Mouse (Mus musculus): ENCODE measurements around the gene Bag5. TPM values are rescaled to one million over a fixed set of nuclear protein-coding genes. Genes with fewer than 3 reads are reported as not detected.
A peak's percentile ranks its signal among the peaks of the same experiment; 100 is the strongest.

The Bag5 gene
- polyA plus RNA-seq, 1 experiment from 2014 or later = 49.7 TPM

GRCm38 (mm10) chr12:111687350-111688068, 25.5 kb downstream of the Bag5 start:
- H3K9me3 ChIP-seq (ENCODE audit: control insufficient read depth, low read length) = no peaks in the 10 kb centered on the region
- no peaks in the 10 kb centered on the region for H3K27me3 ChIP-seq (ENCODE audit: control insufficient read depth, insufficient read depth, low read length)
- no peak overlapping the region for H3K4me3 ChIP-seq (ENCODE audit: low read length)
- no peak overlapping the region for H3K4me2 ChIP-seq (replicated peaks; ENCODE audit: low read depth, low read length)
- peaks cover 2% of the 10 kb centered on the region; the same call in 1 of the 2 replicates for H3K36me3 ChIP-seq (ENCODE audit: control insufficient read depth, insufficient read depth, low read length)
- no peak overlapping the region for H3K27ac ChIP-seq (ENCODE audit: low read depth, low read length)
- ATAC-seq (ENCODE audit: low FRiP score, low TSS enrichment) = 0 out of 2 replicates have a peak, but pooled peaks have one; percentile 21
- H3K4me1 ChIP-seq (ENCODE audit: control insufficient read depth, insufficient read depth, low read length) = peaks cover 11% of the 10 kb centered on the region
- 31% methylated on average over 14 of the region's 14 CpGs for WGBS
- no peak overlapping the region for H3K9ac ChIP-seq (ENCODE audit: low read depth, low read length)

GRCm38 (mm10) chr12:111686390-111686789, 26.7 kb downstream of the Bag5 start:
- no peak overlapping the region for H3K27ac ChIP-seq (ENCODE audit: low read depth, low read length)
- H3K9me3 ChIP-seq (ENCODE audit: control insufficient read depth, low read length) = no peaks in the 10 kb centered on the region
- no peaks in the 10 kb centered on the region for H3K27me3 ChIP-seq (ENCODE audit: control insufficient read depth, insufficient read depth, low read length)
- peaks cover 11% of the 10 kb centered on the region for H3K4me1 ChIP-seq (ENCODE audit: control insufficient read depth, insufficient read depth, low read length)
- ATAC-seq (ENCODE audit: low FRiP score, low TSS enrichment) = no peak
- no peak overlapping the region for H3K4me2 ChIP-seq (replicated peaks; ENCODE audit: low read depth, low read length)
- 68% methylated on average over 4 of the region's 4 CpGs for WGBS
- peaks cover 5% of the 10 kb centered on the region; the same call in 1 of the 2 replicates for H3K36me3 ChIP-seq (ENCODE audit: control insufficient read depth, insufficient read depth, low read length)
- H3K9ac ChIP-seq (ENCODE audit: low read depth, low read length) = no peak overlapping the region
- H3K4me3 ChIP-seq (ENCODE audit: low read length) = no peak overlapping the region

GRCm38 (mm10) chr12:111682806-111683205, 30.3 kb downstream of the Bag5 start:
- H3K27ac ChIP-seq (ENCODE audit: low read depth, low read length) = no peak overlapping the region
- H3K36me3 ChIP-seq (ENCODE audit: control insufficient read depth, insufficient read depth, low read length) = peaks cover 16% of the 10 kb centered on the region
- peaks cover 13% of the 10 kb centered on the region for H3K4me1 ChIP-seq (ENCODE audit: control insufficient read depth, insufficient read depth, low read length)
- no peak overlapping the region for H3K4me3 ChIP-seq (ENCODE audit: low read length)
- no peak overlapping the region for H3K9ac ChIP-seq (ENCODE audit: low read depth, low read length)
- no peaks in the 10 kb centered on the region for H3K27me3 ChIP-seq (ENCODE audit: control insufficient read depth, insufficient read depth, low read length)
- no peak for ATAC-seq (ENCODE audit: low FRiP score, low TSS enrichment)
- WGBS = 78% methylated on average over 5 of the region's 5 CpGs
- no peaks in the 10 kb centered on the region for H3K9me3 ChIP-seq (ENCODE audit: control insufficient read depth, low read length)
- H3K4me2 ChIP-seq (replicated peaks; ENCODE audit: low read depth, low read length) = no peak overlapping the region

- Histone ChIP-seq H3K4me1 (ENCODE audit: control insufficient read depth, insufficient read depth, low read length) (peaks cover 15% of the 10 kb centered on the region), H3K4me2 (replicated peaks; ENCODE audit: low read depth, low read length) (no peak overlapping the region)
- WGBS = 80% methylated on average over 5 of the region's 5 CpGs
Observed at GRCm38 (mm10) chr12:111682003-111682402, 31.1 kb downstream of the Bag5 start.

GRCm38 (mm10) chr12:111681305-111681704, 31.8 kb downstream of the Bag5 start:
- Histone ChIP-seq H3K4me2 (replicated peaks; ENCODE audit: low read depth, low read length) (no peak overlapping the region), H3K4me3 (ENCODE audit: low read length) (no peak overlapping the region), H3K36me3 (ENCODE audit: control insufficient read depth, insufficient read depth, low read length) (peaks cover 16% of the 10 kb centered on the region), H3K4me1 (ENCODE audit: control insufficient read depth, insufficient read depth, low read length) (peaks cover 16% of the 10 kb centered on the region), H3K9me3 (ENCODE audit: control insufficient read depth, low read length) (no peaks in the 10 kb centered on the region), H3K27me3 (ENCODE audit: control insufficient read depth, insufficient read depth, low read length) (no peaks in the 10 kb centered on the region), H3K9ac (ENCODE audit: low read depth, low read length) (no peak overlapping the region), H3K27ac (ENCODE audit: low read depth, low read length) (no peak overlapping the region)
- WGBS = 92% methylated on average over 8 of the region's 8 CpGs
- no peak for ATAC-seq (ENCODE audit: low FRiP score, low TSS enrichment)

More at GRCm38 (mm10) chr12:111682003-111682402, 31.1 kb downstream of the Bag5 start:
- Histone ChIP-seq H3K9me3 (ENCODE audit: control insufficient read depth, low read length) (no peaks in the 10 kb centered on the region), H3K27me3 (ENCODE audit: control insufficient read depth, insufficient read depth, low read length) (no peaks in the 10 kb centered on the region), H3K36me3 (ENCODE audit: control insufficient read depth, insufficient read depth, low read length) (peaks cover 16% of the 10 kb centered on the region), H3K27ac (ENCODE audit: low read depth, low read length) (no peak overlapping the region), H3K4me3 (ENCODE audit: low read length) (no peak overlapping the region), H3K9ac (ENCODE audit: low read depth, low read length) (no peak overlapping the region)
- no peak for ATAC-seq (ENCODE audit: low FRiP score, low TSS enrichment)

- Histone ChIP-seq H3K9me3 (ENCODE audit: control insufficient read depth, low read length) (no peaks in the 10 kb centered on the region), H3K36me3 (ENCODE audit: control insufficient read depth, insufficient read depth, low read length) (peaks cover 16% of the 10 kb centered on the region), H3K4me3 (ENCODE audit: low read length) (no peak overlapping the region), H3K27ac (ENCODE audit: low read depth, low read length) (no peak overlapping the region), H3K27me3 (ENCODE audit: control insufficient read depth, insufficient read depth, low read length) (no peaks in the 10 kb centered on the region), H3K4me1 (ENCODE audit: control insufficient read depth, insufficient read depth, low read length) (peaks cover 16% of the 10 kb centered on the region), H3K4me2 (replicated peaks; ENCODE audit: low read depth, low read length) (no peak overlapping the region), H3K9ac (ENCODE audit: low read depth, low read length) (no peak overlapping the region)
- WGBS = 95% methylated on average over 13 of the region's 13 CpGs
- ATAC-seq (ENCODE audit: low FRiP score, low TSS enrichment) = no peak
Observed at GRCm38 (mm10) chr12:111680661-111681060, 32.4 kb downstream of the Bag5 start.

- no peak for ATAC-seq (ENCODE audit: low FRiP score, low TSS enrichment)
- Histone ChIP-seq H3K4me3 (ENCODE audit: low read length) (peak overlapping the region; percentile 94), H3K27me3 (ENCODE audit: control insufficient read depth, insufficient read depth, low read length) (peaks cover 6% of the 10 kb centered on the region; the same call in 1 of the 2 replicates), H3K9ac (ENCODE audit: low read depth, low read length) (peak overlapping the region; percentile 82; the same call in 1 of the 2 replicates), H3K4me2 (replicated peaks; ENCODE audit: low read depth, low read length) (peak overlapping the region; percentile 91), H3K27ac (ENCODE audit: low read depth, low read length) (no peak overlapping the region), H3K4me1 (ENCODE audit: control insufficient read depth, insufficient read depth, low read length) (peaks cover 16% of the 10 kb centered on the region), H3K9me3 (ENCODE audit: control insufficient read depth, low read length) (no peaks in the 10 kb centered on the region), H3K36me3 (ENCODE audit: control insufficient read depth, insufficient read depth, low read length) (peaks cover 16% of the 10 kb centered on the region)
- WGBS = 45% methylated on average over 7 of the region's 7 CpGs
Observed at GRCm38 (mm10) chr12:111678997-111679396, 34.1 kb downstream of the Bag5 start.

GRCm38 (mm10) chr12:111678670-111678933, 34.5 kb downstream of the Bag5 start:
- WGBS = 7% methylated on average over 13 of the region's 13 CpGs
- H3K4me2 ChIP-seq (replicated peaks; ENCODE audit: low read depth, low read length) = peak overlapping the region; percentile 91
- peaks cover 16% of the 10 kb centered on the region for H3K4me1 ChIP-seq (ENCODE audit: control insufficient read depth, insufficient read depth, low read length)
- peaks cover 16% of the 10 kb centered on the region for H3K36me3 ChIP-seq (ENCODE audit: control insufficient read depth, insufficient read depth, low read length)
- no peak for ATAC-seq (ENCODE audit: low FRiP score, low TSS enrichment)
- no peak overlapping the region for H3K27ac ChIP-seq (ENCODE audit: low read depth, low read length)
- H3K4me3 ChIP-seq (ENCODE audit: low read length) = peak overlapping the region; percentile 94
- H3K9me3 ChIP-seq (ENCODE audit: control insufficient read depth, low read length) = no peaks in the 10 kb centered on the region
- H3K27me3 ChIP-seq (ENCODE audit: control insufficient read depth, insufficient read depth, low read length) = peaks cover 10% of the 10 kb centered on the region
- peak overlapping the region; percentile 82 for H3K9ac ChIP-seq (ENCODE audit: low read depth, low read length)

- whole genome bisulfite sequencing = under 1% methylated on average over 51 of the region's 51 CpGs
- ATAC-seq (ENCODE audit: low FRiP score, low TSS enrichment) = peak; percentile 85
Observed at GRCm38 (mm10) chr12:111677882-111678669, 35.0 kb downstream of the Bag5 start, which contains the start of gene Trmt61a. TSS of gene Trmt61a (plus strand) at chr12:111678105.

More at GRCm38 (mm10) chr12:111677882-111678669, 35.0 kb downstream of the Bag5 start, which contains the start of gene Trmt61a:
- peak within 1 kb of the TSS; percentile 91 for H3K4me2 ChIP-seq (replicated peaks; ENCODE audit: low read depth, low read length)
- peaks cover 16% of the 10 kb centered on the region for H3K4me1 ChIP-seq (ENCODE audit: control insufficient read depth, insufficient read depth, low read length)
- no peaks in the 10 kb centered on the region for H3K9me3 ChIP-seq (ENCODE audit: control insufficient read depth, low read length)
- peak within 1 kb of the TSS; percentile 96 for H3K27ac ChIP-seq (ENCODE audit: low read depth, low read length)
- peaks cover 15% of the 10 kb centered on the region for H3K27me3 ChIP-seq (ENCODE audit: control insufficient read depth, insufficient read depth, low read length)
- peak within 1 kb of the TSS; percentile 82 for H3K9ac ChIP-seq (ENCODE audit: low read depth, low read length)
- peak within 1 kb of the TSS; percentile 94 for H3K4me3 ChIP-seq (ENCODE audit: low read length)
- peaks cover 16% of the 10 kb centered on the region for H3K36me3 ChIP-seq (ENCODE audit: control insufficient read depth, insufficient read depth, low read length)

Data from kidney, embryonic 14.5 days (tissue).